ENCODE assay signal across 27 mouse cellular contexts in genomic region chr12:14930702-14931101, GRCm38 (mm10).
"Had no signal": no experiment of that assay in that cellular context is flagged by ENCODE, and none has a peak within 500 bp of the region (broad histone marks: within the 10 kb centered on the region; RNA-seq: fewer than 3 reads in every experiment).

No protein-coding gene starts in this region.

- H3K4me3 ChIP-seq: heart, adult 2 months; heart, embryonic 13.5 days; heart, embryonic 15.5 days; hindbrain, embryonic 13.5 days; hindbrain, embryonic 15.5 days; kidney, embryonic 15.5 days; limb, embryonic 13.5 days; limb, embryonic 15.5 days; liver, embryonic 12.5 days had no signal

- H3K27me3 ChIP-seq: heart, embryonic 13.5 days; heart, embryonic 15.5 days; hindbrain, embryonic 13.5 days; hindbrain, embryonic 15.5 days; kidney, embryonic 15.5 days; limb, embryonic 13.5 days; limb, embryonic 15.5 days; liver, embryonic 12.5 days had no signal

- H3K9me3 ChIP-seq: heart, embryonic 13.5 days; heart, embryonic 15.5 days; hindbrain, embryonic 13.5 days; hindbrain, embryonic 15.5 days; kidney, embryonic 15.5 days; limb, embryonic 13.5 days; limb, embryonic 15.5 days; liver, embryonic 12.5 days had no signal

- ATAC-seq: hindbrain, postnatal 0 days; intestine, embryonic 16.5 days; liver, embryonic 12.5 days had no signal

- H3K4me2 ChIP-seq: heart, embryonic 11.5 days; heart, embryonic 13.5 days; heart, embryonic 15.5 days; hindbrain, embryonic 13.5 days; hindbrain, embryonic 15.5 days; kidney, embryonic 15.5 days; limb, embryonic 13.5 days; limb, embryonic 15.5 days; liver, embryonic 12.5 days had no signal

- H3K9ac ChIP-seq: heart, embryonic 13.5 days; heart, embryonic 15.5 days; hindbrain, embryonic 13.5 days; hindbrain, embryonic 15.5 days; kidney, embryonic 15.5 days; limb, embryonic 13.5 days; limb, embryonic 15.5 days; liver, embryonic 12.5 days; liver, embryonic 14.5 days had no signal

- H3K27ac ChIP-seq: heart, adult 2 months; heart, embryonic 13.5 days; heart, embryonic 15.5 days; hindbrain, embryonic 13.5 days; hindbrain, embryonic 15.5 days; hindbrain, postnatal 0 days; kidney, embryonic 15.5 days; kidney, postnatal 0 days; limb, embryonic 13.5 days; limb, embryonic 15.5 days; liver, embryonic 12.5 days; liver, embryonic 14.5 days had no signal

- H3K4me1 ChIP-seq: heart, embryonic 13.5 days; heart, embryonic 15.5 days; hindbrain, embryonic 13.5 days; hindbrain, embryonic 15.5 days; kidney, embryonic 15.5 days; limb, embryonic 13.5 days; limb, embryonic 15.5 days; liver, embryonic 12.5 days had no signal

- H3K36me3 ChIP-seq: heart, embryonic 13.5 days; heart, embryonic 15.5 days; hindbrain, embryonic 13.5 days; hindbrain, embryonic 15.5 days; kidney, embryonic 15.5 days; limb, embryonic 13.5 days; limb, embryonic 15.5 days; liver, embryonic 12.5 days had no signal

- DNase-seq: gastrocnemius, postnatal 14 days; gastrocnemius, postnatal 36 days; heart, adult 11 months; heart, adult 2 months; heart, postnatal 14 days; heart, postnatal 36 days; kidney, adult 11 months; kidney, adult 2 months; kidney, adult 9 months; kidney, postnatal 14 days; kidney, postnatal 36 days; layer of hippocampus, adult 9-11 months; layer of hippocampus, postnatal 36 days; left cerebral cortex, postnatal 4 days had no signal
